Mouse (Mus musculus) cerebellum, postnatal 25 days (tissue): Measurements from ENCODE around the gene Slc3a1.

Experiments used
- DNase-seq, 2 experiments: peaks; one replicate each; pipeline ENCODE4 v3.0.0; 2021; ENCODE audit warnings: mixed read lengths in 2 of 2

Gene Slc3a1

GRCm38 (mm10) chr17:85038311-85038710 lies 10.1 kb downstream of the Slc3a1 start:
- DNase-seq, result no peak

GRCm38 (mm10) chr17:85038761-85039160 lies 10.6 kb downstream of the Slc3a1 start:
- no peak for DNase-seq

DNA sequence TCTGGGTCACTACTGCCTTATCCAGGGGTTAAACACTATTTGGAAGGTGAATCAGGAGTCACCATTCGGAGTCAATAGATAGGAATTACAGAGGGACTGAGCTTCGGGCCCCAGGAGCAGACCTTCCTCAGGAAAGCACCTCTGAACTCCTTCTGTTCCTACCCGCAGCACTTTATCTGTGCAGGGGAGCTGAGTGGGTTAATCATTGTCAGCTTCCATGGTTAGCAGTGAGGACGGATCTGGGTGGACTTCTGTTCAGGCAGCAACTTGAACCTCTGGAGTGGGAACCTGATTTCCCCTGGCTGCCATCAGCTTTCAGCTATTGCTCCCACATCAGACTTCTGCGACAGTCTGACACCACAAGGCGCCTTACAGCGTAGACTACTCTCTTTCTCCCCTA lies 12.7 kb downstream of the Slc3a1 start:
- DNase-seq, result no peak

GRCm38 (mm10) chr17:85042419-85042818 lies 14.2 kb downstream of the Slc3a1 start:
- no peak for DNase-seq

- no peak for DNase-seq
These were observed 15.2 kb downstream of the Slc3a1 start for GRCm38 (mm10) chr17:85043404-85043816.

DNA sequence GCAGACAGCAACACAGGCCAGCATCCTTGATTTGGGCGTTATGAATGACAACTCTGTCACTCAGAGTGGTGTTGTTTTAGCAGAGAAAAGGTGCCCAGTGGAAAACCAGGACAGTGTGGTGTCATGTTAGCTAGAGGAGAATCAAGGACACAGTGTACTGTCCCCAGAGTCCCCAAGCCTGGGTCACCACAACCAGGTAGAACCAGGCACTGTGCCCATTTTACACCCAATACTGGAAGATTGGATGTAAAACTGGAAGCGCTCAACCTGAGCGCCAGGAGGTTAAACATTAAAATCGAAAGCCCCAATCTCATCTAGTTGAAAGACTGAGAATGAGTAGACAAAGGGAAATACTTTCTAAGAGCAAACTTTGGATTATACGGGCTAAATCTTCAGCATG lies 16.3 kb downstream of the Slc3a1 start:
- no peak for DNase-seq

- no peak for DNase-seq
These were observed 17.0 kb downstream of the Slc3a1 start for GRCm38 (mm10) chr17:85045160-85045559.

DNA sequence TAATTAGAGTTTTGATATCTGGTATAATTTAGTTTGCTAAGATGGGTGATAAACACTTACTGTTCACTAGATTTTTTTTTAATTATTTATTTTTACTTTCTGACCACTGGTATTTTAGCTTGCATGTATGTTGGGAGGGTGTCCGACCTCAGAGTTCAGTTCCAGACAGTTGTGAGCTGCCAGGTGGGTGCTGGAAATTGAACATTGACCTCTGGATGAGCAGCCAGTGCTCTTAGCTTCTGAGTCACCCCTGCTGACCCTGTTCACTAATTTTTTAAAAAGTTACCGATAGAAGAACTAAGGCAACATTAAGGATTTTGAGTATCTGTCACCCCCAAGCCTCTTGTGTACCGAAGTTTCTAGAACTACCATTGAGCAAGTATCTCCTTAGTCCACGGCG lies 20.2 kb downstream of the Slc3a1 start:
- no peak for DNase-seq

- no peak for DNase-seq
These were observed 30.1 kb downstream of the Slc3a1 start for GRCm38 (mm10) chr17:85058276-85058675.

GRCm38 (mm10) chr17:85059136-85059535 lies 31.0 kb downstream of the Slc3a1 start:
- DNase-seq, result no peak

GRCm38 (mm10) chr17:85063560-85063959 lies 35.4 kb downstream of the Slc3a1 start:
- no peak for DNase-seq

DNA sequence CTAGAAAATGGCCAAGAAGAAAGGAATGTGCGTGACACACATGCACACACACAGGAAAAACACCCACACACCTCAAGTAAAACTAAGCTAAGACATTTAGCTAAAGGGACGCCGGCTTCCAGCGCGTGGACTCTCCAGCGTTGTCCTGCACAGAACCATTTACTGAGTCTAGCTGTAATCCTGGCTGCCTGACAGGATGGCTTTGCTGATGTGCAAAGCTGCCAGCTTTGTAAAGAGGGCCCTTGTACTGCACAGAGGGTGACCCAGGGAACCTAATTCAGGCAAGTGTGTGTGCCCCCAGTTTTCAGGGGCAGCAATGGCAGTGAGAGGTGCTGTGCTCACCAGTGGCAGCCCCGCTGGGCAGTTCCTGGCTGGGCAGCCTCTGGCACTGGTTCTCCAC lies 39.2 kb downstream of the Slc3a1 start:
- no peak for DNase-seq

- no peak for DNase-seq
These were observed 42.5 kb downstream of the Slc3a1 start for GRCm38 (mm10) chr17:85070658-85071057.

- DNase-seq, result peak in 1 of 2 experiments; percentile 46
These were observed 43.1 kb downstream of the Slc3a1 start for GRCm38 (mm10) chr17:85071088-85071775.

DNA sequence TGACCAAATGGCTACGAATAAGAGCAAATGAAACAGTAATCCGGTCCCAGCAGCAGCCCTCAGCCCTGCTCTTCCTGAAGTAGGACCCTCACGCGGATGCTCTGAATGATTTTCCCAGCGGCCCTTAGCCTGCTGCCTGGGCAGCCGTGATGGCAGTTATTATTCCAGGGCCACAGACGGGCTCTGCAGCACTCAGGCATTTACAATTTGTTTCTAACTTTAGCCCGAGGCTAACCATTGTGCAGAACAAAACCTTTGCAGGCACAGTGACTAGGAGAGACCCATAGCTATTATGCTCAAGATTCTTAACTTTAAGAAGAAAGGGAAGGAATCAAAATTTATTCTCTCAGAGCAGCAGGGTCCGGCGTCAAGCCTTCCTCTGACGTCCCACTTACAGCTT lies 44.2 kb downstream of the Slc3a1 start:
- DNase-seq, result no peak

GRCm38 (mm10) chr17:85073214-85073613 lies 45.0 kb downstream of the Slc3a1 start:
- DNase-seq, result no peak

DNA sequence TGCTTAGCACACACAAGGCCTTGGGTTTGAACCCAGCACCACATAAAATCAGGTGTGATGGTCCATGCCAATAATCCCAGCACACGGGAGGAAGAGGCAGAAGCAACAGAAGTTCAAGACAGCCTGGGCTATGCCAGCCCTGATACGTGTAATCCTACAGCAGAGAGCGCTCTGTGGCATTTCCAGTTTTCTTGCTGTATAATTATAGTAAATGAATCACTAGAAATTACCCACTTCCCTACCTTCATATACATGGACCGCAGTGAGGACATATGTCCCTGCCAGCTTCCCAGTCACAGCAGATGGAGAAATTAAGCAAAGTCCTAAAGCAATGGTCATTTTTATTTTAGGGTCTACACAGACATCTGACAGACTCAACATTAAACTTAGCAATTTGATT lies 45.9 kb downstream of the Slc3a1 start:
- no peak for DNase-seq

GRCm38 (mm10) chr17:85079276-85079675 lies 51.1 kb downstream of the Slc3a1 start:
- DNase-seq, result peak in 1 of 2 experiments; percentile 43

DNA sequence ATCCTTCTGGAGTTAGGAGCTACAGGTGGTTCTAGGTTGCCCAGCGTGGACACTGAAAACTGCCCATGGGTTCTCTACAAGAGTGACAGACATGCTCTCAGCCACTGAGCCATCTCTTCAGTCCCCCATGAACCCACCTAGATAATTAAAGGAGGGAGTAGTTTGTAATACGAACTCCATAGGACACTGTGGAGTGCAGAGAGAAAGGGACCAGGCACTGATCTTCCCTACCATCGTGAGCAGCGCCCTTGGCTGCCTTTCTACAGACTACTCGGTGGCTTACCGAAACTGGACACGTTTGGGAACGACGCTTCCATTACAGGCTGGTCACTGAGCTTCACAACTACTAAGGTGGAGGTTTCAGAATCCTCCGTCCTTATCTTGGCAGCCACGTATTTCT lies 52.6 kb downstream of the Slc3a1 start:
- no peak for DNase-seq

DNA sequence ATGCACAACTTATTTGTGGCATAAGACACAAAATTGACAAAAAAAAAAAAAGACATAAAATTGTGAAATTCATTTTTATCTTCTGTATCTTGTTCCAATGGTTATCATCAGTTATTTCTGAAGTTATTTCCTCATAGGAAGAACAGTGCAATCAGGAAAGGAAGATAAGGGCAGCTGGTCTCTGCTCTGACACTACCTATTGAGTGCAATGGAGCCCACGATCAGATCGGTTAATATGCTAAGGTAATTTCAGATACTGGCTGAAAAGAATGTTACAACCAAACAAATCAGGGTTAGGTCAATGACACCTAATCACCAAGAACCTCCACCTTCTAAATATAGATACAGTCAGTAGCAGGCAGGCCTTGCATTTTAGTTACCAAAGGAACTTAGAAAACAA lies 57.2 kb downstream of the Slc3a1 start:
- DNase-seq, result no peak

DNA sequence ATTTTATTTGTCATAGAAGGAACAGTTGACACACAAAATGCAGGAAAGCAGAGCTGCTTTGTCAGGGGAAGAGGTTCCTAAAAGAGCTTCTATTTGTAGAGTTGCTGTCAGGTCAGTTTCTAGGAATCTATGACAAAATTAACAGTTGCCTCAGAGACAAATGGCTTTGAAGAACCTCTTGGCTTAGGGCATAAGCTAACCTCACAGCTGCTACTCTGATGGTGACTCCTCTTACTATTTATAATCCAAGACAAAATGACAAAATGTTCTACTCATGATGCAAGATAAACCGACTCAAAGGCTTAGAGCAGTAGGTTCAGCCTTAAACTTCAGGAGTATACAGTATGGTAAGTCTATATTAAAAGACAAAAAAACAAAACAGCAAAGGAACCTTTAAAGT lies 58.3 kb downstream of the Slc3a1 start:
- DNase-seq, result no peak

- peak; percentile 73 to 88 for DNase-seq
These were observed 59.4 kb downstream of the Slc3a1 start for GRCm38 (mm10) chr17:85087591-85087990.

- DNase-seq, result no peak
These were observed 60.2 kb downstream of the Slc3a1 start for GRCm38 (mm10) chr17:85088401-85088800.

- peak in 1 of 2 experiments; percentile 55 for DNase-seq
These were observed 60.8 kb downstream of the Slc3a1 start for GRCm38 (mm10) chr17:85089011-85089410.

GRCm38 (mm10) chr17:85089621-85090020 lies 61.4 kb downstream of the Slc3a1 start:
- DNase-seq, result no peak
